Mouse (Mus musculus) right cerebral cortex, postnatal 10 days (tissue): Measurements from ENCODE around the gene Fzd5.

Experiments
- DNase-seq, 2 experiments: peaks; one replicate each; pipeline ENCODE4 v3.0.0; 2021; ENCODE audit warnings: low spot score in 2 of 2

The Fzd5 gene

GRCm38 (mm10) chr1:64737502-64738179 is at the start of gene Fzd5:
TSS of gene Fzd5 (minus strand) at chr1:64737751.
- peak; percentile 83 to 85 for DNase-seq

- no peak for DNase-seq
Observed at GRCm38 (mm10) chr1:64779863-64780262, 42.3 kb upstream of the Fzd5 start.

GRCm38 (mm10) chr1:64779415-64779814 is 41.9 kb upstream of the Fzd5 start:
- DNase-seq = no peak

- no peak for DNase-seq
Observed at GRCm38 (mm10) chr1:64773305-64773704, 35.8 kb upstream of the Fzd5 start.

- no peak for DNase-seq
Observed at GRCm38 (mm10) chr1:64770169-64770568, 32.6 kb upstream of the Fzd5 start.

- DNase-seq = no peak
Observed at GRCm38 (mm10) chr1:64761646-64762045, 24.1 kb upstream of the Fzd5 start.

- no peak for DNase-seq
Observed at GRCm38 (mm10) chr1:64757766-64758165, 20.2 kb upstream of the Fzd5 start.

- peak; percentile 33 to 43 for DNase-seq
Observed at GRCm38 (mm10) chr1:64757254-64757653, 19.7 kb upstream of the Fzd5 start.

- no peak for DNase-seq
Observed at GRCm38 (mm10) chr1:64756640-64757030, 19.1 kb upstream of the Fzd5 start.

GRCm38 (mm10) chr1:64755971-64756639 is 18.6 kb upstream of the Fzd5 start:
- no peak for DNase-seq

- no peak for DNase-seq
Observed at GRCm38 (mm10) chr1:64754658-64755057, 17.1 kb upstream of the Fzd5 start.

- no peak for DNase-seq
Observed at GRCm38 (mm10) chr1:64753668-64754067, 16.1 kb upstream of the Fzd5 start.

- DNase-seq = no peak
Observed at GRCm38 (mm10) chr1:64753109-64753508, 15.6 kb upstream of the Fzd5 start.

- no peak for DNase-seq
Observed at GRCm38 (mm10) chr1:64744616-64745015, 7.1 kb upstream of the Fzd5 start.

GRCm38 (mm10) chr1:64742741-64743408 is 5.3 kb upstream of the Fzd5 start:
- no peak for DNase-seq

- DNase-seq = no peak
Observed at GRCm38 (mm10) chr1:64738661-64739082, 1.1 kb upstream of the Fzd5 start.

GRCm38 (mm10) chr1:64738180-64738555 is 617 bp upstream of the Fzd5 start:
- DNase-seq = no peak

- no peak for DNase-seq
Observed at GRCm38 (mm10) chr1:64736681-64737501, 660 bp downstream of the Fzd5 start.

GRCm38 (mm10) chr1:64735781-64736680 is 1.5 kb downstream of the Fzd5 start:
- DNase-seq = peak; percentile 43 to 46

- peak; percentile 41 to 42 for DNase-seq
Observed at GRCm38 (mm10) chr1:64734771-64735750, 2.5 kb downstream of the Fzd5 start.
